Mouse (Mus musculus) Patski (cell line): Measurements from ENCODE around the gene Trip4. TPM values are rescaled to one million over a fixed set of nuclear protein-coding genes. Genes with fewer than 3 reads are reported as not detected.
A peak's percentile ranks its signal among the peaks of the same experiment; 100 is the strongest.

Experiments
- ATAC-seq: fragments of 100-300 bp; one replicate; pipeline ENCODE4 v1.8.0; 2021
- CTCF ChIA-PET: fragments of 350-600 bp; sonication (Branson Sonifier 250); formaldehyde crosslinking; loops from one replicate; lab custom pipeline; 2022; ENCODE audit warnings: inconsistent platforms; lab: Charles Lee
- POLR2A ChIA-PET: fragments of 350-600 bp; sonication (Branson Sonifier 250); formaldehyde crosslinking; loops from one replicate; lab custom pipeline; 2022; ENCODE audit warnings: antibody characterized with exemption, inconsistent platforms; lab: Charles Lee
- DNase-seq: peaks from one replicate; pipeline ENCODE4 v3.0.0-alpha.2; 2011; ENCODE audit warnings: low read depth, low spot score
- H3K27me3 ChIP-seq: fragments of 371-371 bp; one replicate; pipeline ENCODE4 v1.5.1; 2021
- CTCF ChIP-seq: fragments of 100-300 bp; IDR thresholded peaks from one replicate; pipeline ENCODE4 v1.5.1; 2021
- in situ Hi-C: fragments of 300-500 bp; cut with MboI; formaldehyde crosslinking; loops from 3 replicates; pipeline ENCODE4 v1.11.1; 2018; ENCODE audit warnings: low pct_unique_long_range_greater_than_20kb, mixed read lengths
- polyA plus RNA-seq: library from polyadenylated mRNA; unstranded; gene quantifications from one replicate; pipeline ENCODE4 v1.2.3, GENCODE M21; 2021

The Trip4 gene
- polyA plus RNA-seq, 1 experiment from 2014 or later, result 41.0 TPM

- no peaks in the 10 kb centered on the region for H3K27me3 ChIP-seq
- in situ Hi-C loops, result no loop called here
- TF ChIP-seq CTCF, result no peak
- POLR2A ChIA-PET, result no interaction called here
- DNase-seq (no peak), ATAC-seq (no peak)
- CTCF ChIA-PET, result no interaction called here
These were observed 5.7 kb downstream of the Trip4 start for GRCm38 (mm10) chr9:65902879-65903278.

- DNase-seq, result no peak
- no peaks in the 10 kb centered on the region for H3K27me3 ChIP-seq
- no peak for TF ChIP-seq CTCF
- no peak for ATAC-seq
- in situ Hi-C loops, result no loop called here
- ChIA-PET POLR2A (no interaction called here), CTCF (interaction anchor here (2.7 kb wide), 1 partner anchor 12 kb away, joined by 8 read pairs; the partner anchor contains the start of genes Csnk1g1 and Trip4)
These were observed 11.6 kb downstream of the Trip4 start for GRCm38 (mm10) chr9:65896977-65897376.

- ATAC-seq, result no peak
- in situ Hi-C loops, result no loop called here
- POLR2A ChIA-PET, result interaction anchor here (1.7 kb wide), 1 partner anchor 17 kb away, joined by 8 read pairs; the partner anchor contains the start of genes Csnk1g1 and Trip4
- TF ChIP-seq CTCF, result no peak
- no peak for DNase-seq
- no peaks in the 10 kb centered on the region for H3K27me3 ChIP-seq
- CTCF ChIA-PET, result no interaction called here
These were observed 17.5 kb downstream of the Trip4 start for GRCm38 (mm10) chr9:65891126-65891525.

GRCm38 (mm10) chr9:65890143-65890628, 18.4 kb downstream of the Trip4 start, which contains the start of gene Pclaf:
Gene Pclaf (plus strand): TSS chr9:65890237.
- ChIA-PET POLR2A (interaction anchor here (0.6 to 0.7 kb wide), 2 partner anchors 18 to 452 kb away, joined by 3 to 4 read pairs; partner anchors contain the start of genes Csnk1g1 and Trip4), CTCF (no interaction called here)
- peak; percentile 49 for DNase-seq
- no peak for TF ChIP-seq CTCF
- H3K27me3 ChIP-seq, result no peaks in the 10 kb centered on the region
- in situ Hi-C loops, result no loop called here
- ATAC-seq, result peak; percentile 93

DNA sequence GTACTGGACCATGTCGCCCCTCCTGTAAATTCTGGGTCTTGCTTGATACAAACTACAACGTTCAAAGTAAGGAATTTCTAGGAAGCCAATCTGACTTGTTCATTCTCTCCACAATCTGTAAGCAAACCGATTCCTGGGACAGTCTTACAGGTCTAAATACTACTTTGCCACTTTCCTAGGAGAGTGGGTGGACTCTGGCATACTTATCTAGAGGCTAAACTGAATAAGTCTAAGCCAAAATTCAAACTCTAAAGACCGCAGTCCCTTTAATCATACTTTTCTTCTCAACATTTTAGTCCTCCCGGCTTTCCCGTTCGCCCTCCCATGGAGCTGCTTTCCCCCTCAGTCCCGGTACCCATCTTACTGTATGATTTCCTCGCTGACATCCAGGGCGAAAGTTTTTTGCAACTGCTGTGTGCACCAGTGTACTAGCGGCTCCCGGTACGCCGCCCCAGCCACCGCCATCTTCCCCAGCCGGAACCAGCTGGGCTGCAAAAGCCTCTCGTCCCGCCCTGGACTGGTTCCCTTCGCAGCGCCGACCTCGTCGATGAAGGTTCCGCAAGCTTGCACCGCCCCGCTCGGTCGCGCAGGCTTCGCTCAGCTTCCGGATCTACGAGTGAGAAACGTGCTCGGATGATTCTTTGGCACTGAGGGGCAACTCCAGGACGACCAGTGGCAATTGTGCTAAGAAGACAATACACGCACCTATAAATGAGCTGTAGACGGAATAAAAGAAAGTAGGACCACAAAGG, 23.9 kb downstream of the Trip4 start:
- TF ChIP-seq CTCF, result no peak
- peak; percentile 89 for ATAC-seq
- CTCF ChIA-PET, result interaction anchor here (1.0 to 1.4 kb wide), 2 partner anchors 28 to 56 kb away, joined by 3 read pairs; no protein-coding TSS in a partner anchor
- H3K27me3 ChIP-seq, result no peaks in the 10 kb centered on the region
- peak; percentile 44 for DNase-seq
- in situ Hi-C loops, result no loop called here
- POLR2A ChIA-PET, result no interaction called here

- DNase-seq (no peak), ATAC-seq (no peak)
- TF ChIP-seq CTCF, result no peak
- in situ Hi-C loops, result loop anchor here (10.0 kb wide), 1 partner anchor 195 kb away; the partner anchor contains the start of gene Oaz2
- no peaks in the 10 kb centered on the region for H3K27me3 ChIP-seq
- ChIA-PET CTCF (no interaction called here), POLR2A (no interaction called here)
These were observed 48.9 kb downstream of the Trip4 start for GRCm38 (mm10) chr9:65859656-65860055.

DNA sequence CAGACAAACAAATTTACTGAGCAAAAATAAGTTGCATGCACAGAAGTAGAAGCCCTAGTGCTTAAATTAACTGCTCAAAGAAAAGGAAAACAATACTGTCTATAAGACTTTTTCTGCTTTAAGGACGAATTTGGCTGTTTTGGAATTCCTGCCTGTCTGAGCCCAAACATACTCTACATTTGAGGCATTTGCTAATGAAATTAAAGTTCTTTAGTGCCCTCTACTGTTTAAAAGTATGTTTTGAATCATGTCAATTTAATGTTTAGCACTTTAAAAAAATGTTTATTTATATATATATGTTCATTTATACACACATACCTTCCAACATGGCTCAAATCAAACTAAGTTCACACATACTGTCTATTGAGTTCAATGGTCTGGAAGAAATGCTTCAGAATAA, 58.4 kb downstream of the Trip4 start:
- no peak for DNase-seq
- no peaks in the 10 kb centered on the region for H3K27me3 ChIP-seq
- in situ Hi-C loops, result loop anchor here (5.0 to 10.0 kb wide), 4 partner anchors 98 to 243 kb away; partner anchors contain the start of gene Oaz2
- CTCF ChIA-PET, result interaction anchor here (1.0 to 1.8 kb wide), 5 partner anchors 13 to 186 kb away, joined by 3 to 6 read pairs (median 4); no protein-coding TSS in a partner anchor
- ATAC-seq, result no peak
- TF ChIP-seq CTCF, result no peak
- POLR2A ChIA-PET, result interaction anchor here (0.6 to 0.7 kb wide), 2 partner anchors 87 to 335 kb away, joined by 3 to 4 read pairs; no protein-coding TSS in a partner anchor

DNA sequence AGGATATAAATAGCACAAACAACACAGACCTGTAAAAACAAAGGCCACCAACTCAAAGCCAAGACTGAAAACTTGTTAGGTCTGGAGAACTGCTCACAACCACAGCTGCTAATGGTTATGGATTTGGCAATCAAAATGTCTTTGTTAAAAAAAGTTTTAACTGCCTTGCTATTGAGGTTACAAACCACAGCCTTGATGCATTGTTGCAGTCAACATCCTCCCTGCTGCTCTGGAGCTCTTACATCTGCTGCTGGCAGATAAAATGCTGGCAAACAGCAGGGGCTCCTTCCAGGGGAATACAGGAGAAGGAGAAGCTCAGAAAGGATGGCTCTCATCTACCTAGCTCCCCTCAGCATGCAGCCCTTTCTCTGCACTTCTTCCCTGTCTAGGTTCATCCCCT, 60.4 kb downstream of the Trip4 start:
- TF ChIP-seq CTCF, result no peak
- POLR2A ChIA-PET, result no interaction called here
- DNase-seq (no peak), ATAC-seq (no peak)
- CTCF ChIA-PET, result interaction anchor here (0.8 kb wide), 1 partner anchor 27 kb away, joined by 3 read pairs; no protein-coding TSS in a partner anchor
- in situ Hi-C loops, result no loop called here
- H3K27me3 ChIP-seq, result no peaks in the 10 kb centered on the region

DNA sequence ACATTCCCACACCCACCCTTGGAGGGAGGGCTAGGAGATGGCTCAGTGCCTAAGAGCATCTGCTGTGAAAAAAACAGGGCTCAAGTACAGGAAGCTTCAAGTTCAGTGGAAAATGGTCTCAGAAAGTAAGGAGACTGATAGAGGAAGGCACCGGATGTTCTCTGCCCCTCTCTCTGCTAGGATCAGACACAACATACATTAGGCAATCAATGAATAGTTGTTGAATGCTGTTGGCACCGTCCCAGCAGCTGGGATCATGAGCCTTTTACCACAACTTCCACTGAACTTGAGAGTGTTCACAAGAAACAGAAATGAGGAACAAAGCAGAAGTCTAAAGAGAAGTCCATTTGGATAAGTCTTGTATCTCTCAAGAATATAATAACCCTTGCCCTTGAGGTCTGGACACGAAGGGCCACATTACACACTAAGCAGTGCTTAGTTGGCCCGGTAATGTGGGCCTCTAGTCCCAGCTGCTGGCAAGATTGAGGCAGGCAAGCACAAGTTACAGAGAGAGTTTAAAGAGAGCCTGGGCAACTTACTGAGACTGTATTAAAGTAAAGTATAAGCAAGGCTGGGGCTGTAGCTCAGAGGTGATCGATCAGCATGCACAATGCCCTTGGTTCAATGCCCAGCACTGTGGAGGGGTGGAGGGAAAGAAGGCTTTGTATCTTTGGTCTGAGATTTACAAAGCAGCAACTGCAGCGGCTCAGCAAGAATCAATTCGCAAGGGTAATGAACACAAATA, 64.0 kb downstream of the Trip4 start:
- ChIA-PET POLR2A (no interaction called here), CTCF (interaction anchor here (1.7 to 2.2 kb wide), 2 partner anchors 149 kb away, joined by 5 to 7 read pairs; no protein-coding TSS in a partner anchor)
- in situ Hi-C loops, result no loop called here
- TF ChIP-seq CTCF, result no peak
- DNase-seq (no peak), ATAC-seq (no peak)
- H3K27me3 ChIP-seq, result no peaks in the 10 kb centered on the region

GRCm38 (mm10) chr9:65839841-65840240, 68.8 kb downstream of the Trip4 start:
- ChIA-PET POLR2A (no interaction called here), CTCF (no interaction called here)
- no peak for TF ChIP-seq CTCF
- no peak for DNase-seq
- in situ Hi-C loops, result no loop called here
- no peak for ATAC-seq
- H3K27me3 ChIP-seq, result no peaks in the 10 kb centered on the region
